Mouse (Mus musculus) intestine, postnatal 0 days (tissue): Measurements from ENCODE around the gene Evl. TPM values are rescaled to one million over a fixed set of nuclear protein-coding genes. Genes with fewer than 3 reads are reported as not detected.

Source experiments
- ATAC-seq: fragments of 200-750 bp; cut with Nextera tagmentation; 2 replicates; pipeline ENCODE4 v1.8.0; 2017; ENCODE audit warnings: mild to moderate bottlenecking, moderate TSS enrichment, moderate library complexity
- H3K27ac ChIP-seq: fragments of 300-500 bp; sonication (generic); 2 replicates; pipeline ENCODE4 v1.5.1; 2014; ENCODE audit warnings: mild to moderate bottlenecking, low read depth, low read length, moderate library complexity
- H3K27me3 ChIP-seq: fragments of 300-500 bp; sonication (generic); replicated peaks from 2 replicates; pipeline ENCODE4 v1.6.1; 2014; ENCODE audit warnings: low read length, mixed read lengths; ENCODE audit not compliant: control insufficient read depth, insufficient read depth
- H3K36me3 ChIP-seq: fragments of 300-500 bp; sonication (generic); 2 replicates; pipeline ENCODE4 v1.6.1; 2014; ENCODE audit warnings: mild to moderate bottlenecking, moderate library complexity; ENCODE audit not compliant: control insufficient read depth, insufficient read depth
- H3K4me1 ChIP-seq: fragments of 300-500 bp; sonication (generic); replicated peaks from 2 replicates; pipeline ENCODE4 v1.6.1; 2014; ENCODE audit warnings: antibody characterized with exemption, low read length, mixed read lengths; ENCODE audit not compliant: control insufficient read depth, insufficient read depth
- H3K4me2 ChIP-seq: fragments of 300-500 bp; sonication (generic); replicated peaks from 2 replicates; pipeline ENCODE4 v1.6.1; 2014; ENCODE audit warnings: low read depth, mild to moderate bottlenecking, moderate library complexity
- H3K4me3 ChIP-seq: fragments of 300-500 bp; sonication (generic); 2 replicates; pipeline ENCODE4 v1.5.1; 2014; ENCODE audit warnings: low read depth, low read length
- H3K9ac ChIP-seq: fragments of 300-500 bp; sonication (generic); 2 replicates; pipeline ENCODE4 v1.6.1; 2014; ENCODE audit warnings: mild to moderate bottlenecking, low read depth, low read length
- H3K9me3 ChIP-seq: fragments of 300-500 bp; sonication (generic); 2 replicates; pipeline ENCODE4 v1.6.1; 2016; ENCODE audit warnings: mixed run types; ENCODE audit not compliant: control insufficient read depth
- CTCF ChIP-seq: sonication (generic); IDR thresholded peaks from 2 replicates; pipeline ENCODE4 v1.5.1; 2016; ENCODE audit warnings: low read depth, mild to moderate bottlenecking, control low read depth, antibody characterized with exemption, moderate library complexity
- WGBS: fragments of 180-500 bp; shearing (Covaris S2); extraction: QIAGEN DNeasy Blood & Tissue Kit; methylation state at CpG from one replicate; pipeline ENCODE4 v1.1.7; 2014; 5-methylcytosine and 5-hydroxymethylcytosine counted together
- polyA plus RNA-seq: library from polyadenylated mRNA; unstranded; fragments of >200 nt; fragmentation: Nextera tagmentation; extraction: Ambion mirVana; gene quantifications from 2 replicates; pipeline ENCODE4 v1.2.1, GENCODE M21; 2015

Gene Evl
- polyA plus RNA-seq, 1 experiment from 2014 or later: 20.5 TPM

DNA sequence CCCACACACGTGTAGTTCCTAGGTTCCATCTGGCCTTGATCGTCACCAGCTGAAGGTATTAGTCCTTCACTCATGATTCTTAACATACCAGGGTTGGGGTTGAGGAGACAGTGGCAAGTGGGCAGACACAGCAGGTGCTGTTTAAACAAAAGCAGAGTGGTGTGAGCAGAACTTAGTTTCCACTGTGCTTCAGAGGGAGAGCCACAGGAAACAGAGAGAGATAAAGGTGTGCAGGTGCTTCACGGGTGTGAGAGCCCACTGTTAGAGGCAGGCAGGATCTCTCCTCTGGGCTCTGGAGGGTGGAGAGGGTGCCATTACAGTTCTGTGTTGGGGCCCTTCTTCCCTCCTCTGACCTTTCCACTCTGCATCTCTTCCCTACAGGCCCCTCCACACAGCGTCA lies 118.4 kb downstream of the Evl start:
- no peak overlapping the region for H3K4me2 ChIP-seq
- WGBS: 75% methylated on average over 4 of the region's 4 CpGs
- H3K9me3 ChIP-seq: no peaks in the 10 kb centered on the region
- H3K27me3 ChIP-seq: no peaks in the 10 kb centered on the region
- no peak overlapping the region for H3K4me3 ChIP-seq
- no peak for ATAC-seq
- TF ChIP-seq CTCF: no peak
- no peak overlapping the region for H3K9ac ChIP-seq
- no peak overlapping the region for H3K27ac ChIP-seq
- H3K4me1 ChIP-seq: no peaks in the 10 kb centered on the region
- peaks cover 33% of the 10 kb centered on the region for H3K36me3 ChIP-seq

DNA sequence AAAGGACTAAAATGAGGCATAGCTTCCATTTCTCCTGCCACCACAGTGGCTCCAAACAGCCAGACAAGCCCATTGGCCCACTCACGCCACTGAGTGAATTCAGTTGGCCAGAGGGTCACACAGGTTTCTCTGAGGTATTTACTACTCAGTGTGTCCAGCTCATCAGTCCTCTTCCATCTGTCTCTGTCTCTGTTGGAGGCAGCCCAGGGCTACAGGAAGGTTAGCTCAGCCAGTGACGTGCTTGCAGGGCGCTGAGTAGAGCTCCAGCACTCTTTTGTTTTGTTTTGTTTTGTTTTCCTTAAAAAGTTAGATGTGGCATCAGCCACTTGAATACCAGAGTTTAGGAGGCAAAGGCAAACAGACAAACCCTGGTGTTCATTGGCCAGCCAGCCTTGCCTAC lies 119.0 kb downstream of the Evl start:
- no peak overlapping the region for H3K4me2 ChIP-seq
- 89% methylated on average over 3 of the region's 3 CpGs for WGBS

DNA sequence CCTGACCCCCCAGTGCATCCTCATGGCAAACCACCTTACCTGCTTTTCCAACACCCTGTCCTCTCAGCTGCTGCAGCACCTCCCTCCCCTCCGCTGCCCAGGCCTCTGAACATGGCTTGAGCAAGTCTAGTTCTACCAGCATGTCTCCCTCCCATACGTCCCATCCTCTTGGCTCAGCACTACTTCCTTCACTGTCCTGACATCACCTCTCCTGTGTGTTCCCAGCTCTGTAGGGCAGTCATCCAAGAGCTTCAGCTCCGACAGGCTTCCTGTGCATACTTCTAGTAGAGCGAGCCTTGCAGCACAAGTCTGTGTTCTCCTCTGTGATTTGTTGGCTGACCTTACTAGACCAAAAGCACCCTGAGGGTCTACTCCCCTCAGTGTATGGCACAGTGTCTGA lies 120.0 kb downstream of the Evl start:
- Histone ChIP-seq H3K9me3 (no peaks in the 10 kb centered on the region), H3K27me3 (no peaks in the 10 kb centered on the region), H3K9ac (no peak overlapping the region), H3K4me1 (no peaks in the 10 kb centered on the region), H3K4me2 (no peak overlapping the region), H3K36me3 (peaks cover 40% of the 10 kb centered on the region), H3K27ac (no peak overlapping the region; the same call in 1 of the 2 replicates), H3K4me3 (no peak overlapping the region)
- 77% methylated on average over 4 of the region's 4 CpGs for WGBS
- ATAC-seq: no peak
- no peak for TF ChIP-seq CTCF

More for the DNA sequence above, 119.0 kb downstream of the Evl start:
- H3K9ac ChIP-seq: no peak overlapping the region
- H3K4me1 ChIP-seq: no peaks in the 10 kb centered on the region
- H3K36me3 ChIP-seq: peaks cover 35% of the 10 kb centered on the region
- H3K27ac ChIP-seq: no peak overlapping the region
- TF ChIP-seq CTCF: no peak
- H3K9me3 ChIP-seq: no peaks in the 10 kb centered on the region
- no peak overlapping the region for H3K4me3 ChIP-seq
- no peak for ATAC-seq
- no peaks in the 10 kb centered on the region for H3K27me3 ChIP-seq

DNA sequence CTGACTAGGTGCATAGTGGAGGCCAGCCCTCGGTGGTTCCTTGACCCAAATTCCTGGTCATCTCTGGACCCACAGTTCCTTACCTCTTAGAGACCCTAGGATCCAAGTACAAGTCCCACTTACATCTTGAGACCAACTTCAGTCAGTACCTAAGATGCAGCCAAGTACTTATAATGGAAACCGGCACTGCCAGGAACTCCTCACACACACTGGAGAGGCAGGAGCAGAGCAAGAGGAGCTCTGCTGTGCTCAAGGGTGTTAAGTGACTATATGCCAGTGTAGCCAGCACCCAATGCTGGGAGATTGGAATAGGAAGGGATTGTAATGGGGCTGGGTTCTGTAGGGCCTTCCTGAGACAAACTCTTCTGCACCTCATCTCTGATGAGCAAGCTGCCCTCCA lies 120.4 kb downstream of the Evl start:
- ATAC-seq: no peak
- TF ChIP-seq CTCF: no peak
- H3K27ac ChIP-seq: no peak overlapping the region
- H3K4me3 ChIP-seq: no peak overlapping the region
- no peak overlapping the region for H3K9ac ChIP-seq
- no peak overlapping the region; the same call in 1 of the 2 replicates for H3K4me2 ChIP-seq
- no peaks in the 10 kb centered on the region for H3K27me3 ChIP-seq
- no peaks in the 10 kb centered on the region for H3K9me3 ChIP-seq
- H3K4me1 ChIP-seq: no peaks in the 10 kb centered on the region
- peaks cover 39% of the 10 kb centered on the region for H3K36me3 ChIP-seq
- 82% methylated on average over 2 of the region's 2 CpGs for WGBS

DNA sequence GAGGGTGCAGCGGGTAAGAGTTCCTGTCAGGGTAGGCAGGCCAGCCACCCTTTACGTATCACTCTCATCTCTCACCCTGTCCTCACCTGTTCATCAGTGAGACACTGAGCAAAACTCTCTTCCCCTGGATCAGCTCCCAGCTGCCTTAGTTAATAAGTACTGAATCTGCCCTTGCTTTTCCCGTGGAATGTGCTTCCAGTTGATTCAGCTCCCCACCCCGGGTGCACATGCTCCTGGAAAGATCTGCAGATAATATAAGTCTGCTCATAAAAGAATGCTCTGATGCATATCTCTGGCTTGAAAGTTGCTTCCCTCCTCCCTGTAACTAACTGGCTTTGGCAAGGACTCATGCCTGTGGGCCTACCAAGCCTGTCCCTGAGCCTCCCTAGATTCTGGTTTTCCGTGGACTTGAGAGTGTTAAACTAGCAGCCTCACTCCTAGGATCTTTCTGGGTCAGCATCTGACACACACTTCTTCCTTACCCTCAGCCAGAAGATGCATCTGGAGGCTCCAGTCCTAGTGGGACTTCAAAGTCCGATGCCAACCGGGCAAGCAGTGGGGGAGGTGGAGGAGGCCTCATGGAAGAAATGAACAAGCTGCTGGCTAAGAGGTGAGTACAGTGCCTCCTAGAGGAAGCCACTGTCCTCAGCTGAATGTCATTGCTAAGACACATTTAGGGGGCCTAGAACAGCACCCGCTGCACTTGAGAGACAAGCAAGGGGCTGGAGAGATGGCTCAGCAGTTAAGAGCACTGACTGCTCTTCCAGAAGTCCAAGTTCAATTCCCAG lies 121.3 kb downstream of the Evl start:
- peak overlapping the region; percentile 64 for H3K27ac ChIP-seq
- peaks cover 38% of the 10 kb centered on the region for H3K36me3 ChIP-seq
- ATAC-seq: peak; percentile 67
- no peaks in the 10 kb centered on the region for H3K27me3 ChIP-seq
- TF ChIP-seq CTCF: peak; percentile 70
- no peak overlapping the region; the same call in 1 of the 2 replicates for H3K4me2 ChIP-seq
- no peak overlapping the region for H3K9ac ChIP-seq
- no peak overlapping the region for H3K4me3 ChIP-seq
- H3K9me3 ChIP-seq: no peaks in the 10 kb centered on the region
- H3K4me1 ChIP-seq: no peaks in the 10 kb centered on the region
- WGBS: 54% methylated on average over 8 of the region's 8 CpGs

DNA sequence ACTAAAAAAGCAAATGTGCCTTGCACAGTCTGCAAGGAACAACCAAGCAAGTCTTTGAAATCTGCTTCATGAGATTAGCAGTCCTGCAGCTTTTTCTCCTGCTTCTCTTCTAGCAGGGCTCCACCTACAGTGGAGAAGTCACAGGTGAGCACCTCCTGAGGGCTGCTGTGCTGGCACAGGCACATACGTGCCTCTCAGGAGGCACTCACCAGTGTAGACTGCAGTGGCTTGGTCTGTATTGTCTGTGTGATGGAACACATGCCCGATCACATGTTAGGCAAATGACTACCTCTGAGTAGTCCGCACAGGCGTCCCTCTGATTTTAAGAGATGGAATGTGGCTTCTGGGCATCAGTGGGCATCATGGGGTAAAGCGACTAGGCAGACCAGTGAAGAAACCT lies 122.6 kb downstream of the Evl start:
- Histone ChIP-seq H3K36me3 (peaks cover 47% of the 10 kb centered on the region), H3K27me3 (no peaks in the 10 kb centered on the region), H3K4me1 (no peaks in the 10 kb centered on the region), H3K4me2 (no peak overlapping the region), H3K9me3 (no peaks in the 10 kb centered on the region), H3K4me3 (no peak overlapping the region), H3K27ac (peak overlapping the region; percentile 16; the same call in 1 of the 2 replicates), H3K9ac (no peak overlapping the region)
- no peak for TF ChIP-seq CTCF
- ATAC-seq: no peak
- 89% methylated on average over 5 of the region's 5 CpGs for WGBS
